Comparison of ENCODE assay signal across 23 mouse cellular contexts in genomic region chr8:109542165-109542564, GRCm38 (mm10). TPM values are rescaled to one million over a fixed set of nuclear protein-coding genes. Genes with fewer than 3 reads are reported as not detected.
DNase-seq lines count a peak whose midpoint lies in the region; ATAC-seq and TF ChIP-seq lines count a peak whose summit lies in the region.
"Had no signal": no experiment of that assay in that cellular context is flagged by ENCODE, and none has a peak within 500 bp of the region (broad histone marks: within the 10 kb centered on the region; RNA-seq: fewer than 3 reads in every experiment).

No protein-coding gene starts in this region.

- H3K4me2 ChIP-seq in limb, embryonic 14.5 days (replicated peaks; ENCODE audit: low read depth, low read length, severe bottlenecking) = no peak overlapping the region; the same call in 1 of the 2 replicates
- no peak overlapping the region for H3K4me2 ChIP-seq in forebrain, embryonic 12.5 days
- H3K4me2 ChIP-seq: forebrain, embryonic 13.5 days; heart, embryonic 15.5 days; hindbrain, embryonic 14.5 days; intestine, embryonic 15.5 days had no signal

- ATAC-seq in limb, embryonic 14.5 days (ENCODE audit: low FRiP score, low read depth) = no peak
- no peak for ATAC-seq in forebrain, embryonic 12.5 days (ENCODE audit: low FRiP score)
- ATAC-seq: forebrain, embryonic 13.5 days; forebrain, postnatal 0 days; intestine, embryonic 15.5 days had no signal

- peak overlapping the region; percentile 85 for H3K27ac ChIP-seq in left cerebral cortex, adult 2 months
- H3K27ac ChIP-seq in limb, embryonic 14.5 days (replicated peaks; ENCODE audit: low read depth, low read length) = peak overlapping the region; percentile 85
- no peak overlapping the region for H3K27ac ChIP-seq in forebrain, embryonic 12.5 days
- H3K27ac ChIP-seq: forebrain, embryonic 13.5 days; heart, embryonic 10.5 days; heart, embryonic 15.5 days; hindbrain, embryonic 10.5 days; hindbrain, embryonic 14.5 days; intestine, embryonic 15.5 days had no signal

- TF ChIP-seq CTCF in left cerebral cortex, adult 2 months (IDR thresholded peaks at IDR 0.05) = no peak

- no peak overlapping the region for H3K9ac ChIP-seq in limb, embryonic 14.5 days (ENCODE audit: low read depth, low read length, severe bottlenecking)
- no peak overlapping the region for H3K9ac ChIP-seq in forebrain, embryonic 12.5 days
- H3K9ac ChIP-seq: forebrain, embryonic 13.5 days; forebrain, postnatal 0 days; heart, embryonic 15.5 days; hindbrain, embryonic 14.5 days; intestine, embryonic 15.5 days had no signal

- no peaks in the 10 kb centered on the region for H3K9me3 ChIP-seq in limb, embryonic 14.5 days (ENCODE audit: control insufficient read depth, low read length)
- no peaks in the 10 kb centered on the region for H3K9me3 ChIP-seq in forebrain, embryonic 12.5 days
- H3K9me3 ChIP-seq: forebrain, embryonic 13.5 days; heart, embryonic 10.5 days; heart, embryonic 15.5 days; intestine, embryonic 15.5 days had no signal

- H3K4me1 ChIP-seq in limb, embryonic 14.5 days (ENCODE audit: control insufficient read depth, insufficient read depth, low read length) = peaks cover 25% of the 10 kb centered on the region
- H3K4me1 ChIP-seq in forebrain, embryonic 12.5 days = no peaks in the 10 kb centered on the region
- H3K4me1 ChIP-seq: forebrain, embryonic 13.5 days; heart, embryonic 15.5 days; intestine, embryonic 15.5 days had no signal

- peaks cover 5% of the 10 kb centered on the region for H3K36me3 ChIP-seq in limb, embryonic 14.5 days (ENCODE audit: control insufficient read depth, insufficient read depth, low read length)
- H3K36me3 ChIP-seq in forebrain, embryonic 12.5 days (replicated peaks) = peaks cover 11% of the 10 kb centered on the region

- TF ChIP-seq POLR2A in limb, embryonic 14.5 days (IDR thresholded peaks at IDR 0.05; ENCODE audit: borderline replicate concordance, extremely low read depth, insufficient read depth, insufficient read length) = no peak

- no peak for DNase-seq in left cerebral cortex, adult 2 months (ENCODE audit: extremely low spot score in 1 of 2, low spot score in 2 of 2)
- DNase-seq in left cerebral cortex, postnatal 14 days (ENCODE audit: low spot score in 2 of 2) = no peak
- peak; percentile 20 for DNase-seq in brain, adult 2 months (ENCODE audit: low read depth, low spot score)
- DNase-seq in limb, embryonic 14.5 days (ENCODE audit: low spot score) = no peak
- no peak for DNase-seq in heart, postnatal 10 days
- DNase-seq: adrenal gland, adult 8-10 months; cerebellum, adult 11-12 months; cerebellum, adult 9-10 months; cerebellum, postnatal 36 days; forebrain, postnatal 0 days; gastrocnemius, postnatal 10 days; heart, adult 18-20 months had no signal

- intact Hi-C loops in left cerebral cortex, adult 2 months (cut with DNase I) = loop anchor here (2.0 kb wide), 2 partner anchors 47 to 179 kb away; partner anchors contain the start of gene Pmfbp1
- intact Hi-C loops in left cerebral cortex, postnatal 14 days (cut with DNase I) = no loop called here
- intact Hi-C loops in heart, postnatal 10 days (cut with DNase I) = no loop called here

- WGBS in limb, embryonic 14.5 days = 62% methylated on average over 5 of the region's 5 CpGs
- WGBS in forebrain, embryonic 12.5 days = 76% methylated on average over 5 of the region's 5 CpGs

- no peak overlapping the region for H3K4me3 ChIP-seq in left cerebral cortex, adult 2 months
- H3K4me3 ChIP-seq in limb, embryonic 14.5 days (replicated peaks; ENCODE audit: low read length) = no peak overlapping the region
- no peak overlapping the region for H3K4me3 ChIP-seq in forebrain, embryonic 12.5 days (replicated peaks)
- H3K4me3 ChIP-seq: forebrain, embryonic 13.5 days; heart, embryonic 10.5 days; heart, embryonic 15.5 days; hindbrain, embryonic 10.5 days; intestine, embryonic 15.5 days had no signal

- H3K27me3 ChIP-seq in limb, embryonic 14.5 days (ENCODE audit: control insufficient read depth, insufficient read depth, low read length) = no peaks in the 10 kb centered on the region
- 0 out of 2 replicates have a peak, but pooled peaks cover 6% of the 10 kb centered on the region for H3K27me3 ChIP-seq in forebrain, embryonic 12.5 days
- H3K27me3 ChIP-seq: forebrain, embryonic 13.5 days; heart, embryonic 15.5 days; intestine, embryonic 15.5 days had no signal

RNA-seq across cellular contexts. Expression of gene Dhx38, which starts 23.5 kb away (rescaled TPM):
- 10 to 100 TPM; 31.0 to 31.1 TPM for total RNA-seq in left cerebral cortex, adult 2 months (2021)
- 10 to 100 TPM; 22.8 to 24.4 TPM for total RNA-seq in left cerebral cortex, postnatal 14 days (2021)
- polyA plus RNA-seq in limb, embryonic 14.5 days (2012; rRNA removed) = 27.4 and 27.8 TPM in 2 replicates
- 20.0 and 23.3 TPM in 2 replicates for polyA plus RNA-seq in limb, embryonic 14.5 days (2014; fragmentation: Nextera tagmentation; extraction: Ambion mirVana)
- 10 to 100 TPM; 18.0 to 18.6 TPM for total RNA-seq in heart, postnatal 10 days (2021)
- polyA plus RNA-seq in forebrain, embryonic 12.5 days (2016; fragmentation: Nextera tagmentation; extraction: Ambion mirVana) = 32.7 and 35.9 TPM in 2 replicates

RNA-seq across cellular contexts. Expression of gene Txnl4b, which starts 23.5 kb away (rescaled TPM):
- 10 to 100 TPM; 14.8 to 16.2 TPM for total RNA-seq in left cerebral cortex, adult 2 months (2021)
- 10 to 100 TPM; 12.2 to 13.3 TPM for total RNA-seq in left cerebral cortex, postnatal 14 days (2021)
- polyA plus RNA-seq in limb, embryonic 14.5 days (2012; rRNA removed) = 5.7 and 6.0 TPM in 2 replicates
- polyA plus RNA-seq in limb, embryonic 14.5 days (2014; fragmentation: Nextera tagmentation; extraction: Ambion mirVana) = 23.6 and 25.1 TPM in 2 replicates
- 1 to 10 TPM; 5.3 to 6.9 TPM for total RNA-seq in heart, postnatal 10 days (2021)
- 21.7 and 23.4 TPM in 2 replicates for polyA plus RNA-seq in forebrain, embryonic 12.5 days (2016; fragmentation: Nextera tagmentation; extraction: Ambion mirVana)

RNA-seq across cellular contexts. Expression of gene Hp, which starts 36.8 kb away (rescaled TPM):
- not detected for total RNA-seq in left cerebral cortex, adult 2 months (2021)
- total RNA-seq in left cerebral cortex, postnatal 14 days (2021) = not detected
- polyA plus RNA-seq in limb, embryonic 14.5 days (2012; rRNA removed) = 2.0 and 2.4 TPM in 2 replicates
- polyA plus RNA-seq in limb, embryonic 14.5 days (2014; fragmentation: Nextera tagmentation; extraction: Ambion mirVana) = 0.73 and 1.8 TPM in 2 replicates
- total RNA-seq in heart, postnatal 10 days (2021) = 1 to 10 TPM; 2.6 to 4.5 TPM
- polyA plus RNA-seq in forebrain, embryonic 12.5 days (2016; fragmentation: Nextera tagmentation; extraction: Ambion mirVana) = 0.15 TPM in 1 of 2 replicates, not detected in the other
- total RNA-seq: ES-E14 had no signal
- polyA plus RNA-seq: forebrain, embryonic 13.5 days had no signal

RNA-seq across cellular contexts. Expression of gene Pmfbp1, which starts 48.3 kb away (rescaled TPM):
- under 1 TPM; 0.32 to 0.42 TPM for total RNA-seq in left cerebral cortex, adult 2 months (2021)
- under 1 TPM; 0.22 to 0.32 TPM for total RNA-seq in left cerebral cortex, postnatal 14 days (2021)
- 0.06 and 0.20 TPM in 2 replicates for polyA plus RNA-seq in limb, embryonic 14.5 days (2012; rRNA removed)
- 0.23 and 0.43 TPM in 2 replicates for polyA plus RNA-seq in limb, embryonic 14.5 days (2014; fragmentation: Nextera tagmentation; extraction: Ambion mirVana)
- not detected for total RNA-seq in heart, postnatal 10 days (2021)
- 0.28 and 0.40 TPM in 2 replicates for polyA plus RNA-seq in forebrain, embryonic 12.5 days (2016; fragmentation: Nextera tagmentation; extraction: Ambion mirVana)
- total RNA-seq: adrenal gland, adult 8-10 months; adrenal gland, postnatal 4 days; ES-E14; gastrocnemius, postnatal 10 days; gastrocnemius, postnatal 4 days; heart, adult 18-20 months; heart, postnatal 25 days had no signal
- polyA plus RNA-seq: intestine, embryonic 15.5 days had no signal
